Mouse (Mus musculus): Measurements from ENCODE around the gene Vsig8.

GRCm38 (mm10) chr1:172510421-172510972 lies 45.2 kb upstream of the Vsig8 start:
- TF ChIP-seq CTCF (IDR thresholded peaks at IDR 0.05; ENCODE audit: control insufficient read depth, insufficient read depth, insufficient replicate concordance, low read depth, low read length) (no peak), POLR2A (IDR thresholded peaks at IDR 0.05; ENCODE audit: control insufficient read depth, low read depth, low read length) (no peak)
